Mouse (Mus musculus) neural tube, embryonic 15.5 days (tissue): ENCODE measurements at regions not wholly inside any gene's neighbourhood (a gene's known extent, or its start where the extent isn't known, plus 50 kb on each side); places are given as distances from the start of the nearest gene placed in this dataset.
A peak's percentile ranks its signal among the peaks of the same experiment; 100 is the strongest.

ENCODE experiments used
- ATAC-seq: fragments of 200-750 bp; cut with Nextera tagmentation; 2 replicates; pipeline ENCODE4 v1.8.0; 2017; ENCODE audit warnings: mild to moderate bottlenecking, moderate TSS enrichment, moderate library complexity; ENCODE audit not compliant: low FRiP score
- H3K27ac ChIP-seq: fragments of 300-500 bp; sonication (generic); replicated peaks from 2 replicates; pipeline ENCODE4 v1.5.1; 2015; ENCODE audit warnings: mild to moderate bottlenecking, inconsistent platforms
- H3K27me3 ChIP-seq: fragments of 300-500 bp; sonication (generic); replicated peaks from 2 replicates; pipeline ENCODE4 v1.6.1; 2015; ENCODE audit warnings: inconsistent platforms
- H3K36me3 ChIP-seq: fragments of 300-500 bp; sonication (generic); 2 replicates; pipeline ENCODE4 v1.6.1; 2015; ENCODE audit warnings: inconsistent platforms
- H3K4me1 ChIP-seq: fragments of 300-500 bp; sonication (generic); 2 replicates; pipeline ENCODE4 v1.6.1; 2015; ENCODE audit warnings: inconsistent platforms
- H3K4me2 ChIP-seq: fragments of 300-500 bp; sonication (generic); 2 replicates; pipeline ENCODE4 v1.6.1; 2015; ENCODE audit warnings: inconsistent platforms, mild to moderate bottlenecking, moderate library complexity
- H3K4me3 ChIP-seq: fragments of 300-500 bp; sonication (generic); replicated peaks from 2 replicates; pipeline ENCODE4 v1.5.1; 2015; ENCODE audit warnings: mild to moderate bottlenecking, inconsistent platforms
- H3K9ac ChIP-seq: fragments of 300-500 bp; sonication (generic); replicated peaks from 2 replicates; pipeline ENCODE4 v1.6.1; 2015; ENCODE audit warnings: mild to moderate bottlenecking, inconsistent platforms
- H3K9me3 ChIP-seq: fragments of 300-500 bp; sonication (generic); replicated peaks from 2 replicates; pipeline ENCODE4 v1.6.1; 2016; ENCODE audit warnings: inconsistent platforms
- WGBS: fragments of 180-500 bp; shearing (Covaris S2); methylation state at CpG from one replicate; pipeline ENCODE4 v1.1.7; 2015; ENCODE audit warnings: mixed read lengths; 5-methylcytosine and 5-hydroxymethylcytosine counted together

DNA sequence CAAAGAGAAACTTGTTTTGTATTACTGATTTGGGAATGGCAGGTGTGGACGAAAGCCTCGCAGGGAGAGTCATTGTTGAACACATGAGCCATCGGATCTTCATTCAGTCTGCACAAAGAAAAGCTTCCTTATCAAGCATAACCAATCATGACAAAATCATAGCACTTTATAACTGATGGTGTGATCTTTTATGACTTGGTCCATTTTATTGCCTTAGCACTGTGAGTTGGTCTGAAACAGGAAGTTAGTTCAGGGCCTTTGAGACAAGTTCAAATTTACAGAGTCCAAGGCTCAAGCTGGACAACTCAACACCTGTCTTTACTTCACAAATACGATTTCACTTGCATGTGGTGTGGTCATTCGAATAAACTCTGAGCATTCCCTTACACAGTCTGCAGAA lies 68.8 kb upstream of the Pax8 start:
- ATAC-seq: no peak
- 0 out of 2 replicates have a peak, but pooled peaks cover 6% of the 10 kb centered on the region for H3K4me1 ChIP-seq
- H3K9ac ChIP-seq: no peak overlapping the region
- no peaks in the 10 kb centered on the region for H3K9me3 ChIP-seq
- no peak overlapping the region for H3K4me2 ChIP-seq
- 86% methylated on average over 5 of the region's 5 CpGs for WGBS
- H3K4me3 ChIP-seq: no peak overlapping the region
- H3K36me3 ChIP-seq: no peaks in the 10 kb centered on the region
- no peak overlapping the region for H3K27ac ChIP-seq
- no peaks in the 10 kb centered on the region for H3K27me3 ChIP-seq

DNA sequence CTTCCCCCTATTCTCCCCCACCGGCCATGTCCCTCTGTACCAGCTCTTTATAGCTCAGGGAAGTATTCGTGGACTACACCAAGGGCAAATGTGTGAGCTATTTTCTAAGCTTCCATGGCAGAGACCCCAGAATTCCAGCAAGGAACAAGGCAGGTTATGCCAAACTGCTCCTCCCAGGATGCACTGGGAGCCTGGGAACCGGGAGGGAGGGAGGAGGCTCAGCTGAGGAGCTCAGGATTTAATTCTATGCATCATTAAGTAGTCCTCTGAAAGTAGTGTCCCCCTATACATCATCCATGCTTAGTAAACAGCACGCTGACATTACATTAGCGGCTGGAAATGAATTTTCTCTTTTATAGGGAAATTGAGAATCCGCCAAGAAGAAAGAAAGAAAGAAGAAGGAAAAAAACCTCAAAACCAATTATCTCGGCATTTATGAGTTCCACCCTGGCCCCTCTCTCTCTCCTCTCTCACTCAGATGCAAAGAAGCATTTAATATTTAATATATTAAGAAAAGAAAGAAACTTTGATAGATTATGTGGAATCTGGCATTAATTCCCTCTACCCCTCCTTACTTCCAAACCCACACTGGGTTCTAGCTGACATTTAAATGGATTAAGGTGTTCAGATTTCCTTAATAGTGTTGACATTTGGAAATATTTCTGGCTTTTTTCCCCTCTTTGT lies 63.6 kb upstream of the Pax8 start:
- H3K4me2 ChIP-seq: peak overlapping the region; percentile 25
- no peak overlapping the region for H3K4me3 ChIP-seq

DNA sequence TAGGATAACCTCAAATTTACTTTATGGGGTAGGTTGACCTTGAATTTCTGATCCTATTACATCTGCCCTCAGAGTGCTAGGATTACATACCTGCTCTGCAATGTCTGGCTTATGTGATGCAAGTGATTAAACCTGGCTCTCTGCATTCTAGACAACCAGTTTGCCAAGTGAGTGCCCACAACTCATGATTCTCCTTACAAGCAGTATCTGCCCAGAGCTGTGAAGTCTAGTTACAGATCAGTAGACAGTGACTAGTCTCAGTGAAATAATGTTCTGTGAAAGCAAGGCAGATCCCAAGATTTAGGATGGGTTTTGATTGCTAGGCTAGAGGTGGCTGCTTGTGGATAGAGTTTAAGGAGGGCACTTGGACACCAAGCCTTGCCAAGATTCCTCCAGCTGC lies 61.9 kb upstream of the Pax8 start:
- Histone ChIP-seq H3K36me3 (no peaks in the 10 kb centered on the region), H3K9me3 (no peaks in the 10 kb centered on the region), H3K4me3 (no peak overlapping the region), H3K27me3 (no peaks in the 10 kb centered on the region), H3K4me1 (peaks cover 18% of the 10 kb centered on the region; the same call in 1 of the 2 replicates), H3K27ac (no peak overlapping the region), H3K4me2 (no peak overlapping the region), H3K9ac (no peak overlapping the region)
- no peak for ATAC-seq

More for the DNA sequence above, 63.6 kb upstream of the Pax8 start:
- peak overlapping the region; percentile 63 for H3K27ac ChIP-seq
- WGBS: 23% methylated on average over 7 of the region's 7 CpGs
- no peaks in the 10 kb centered on the region for H3K27me3 ChIP-seq
- ATAC-seq: peak; percentile 87
- H3K36me3 ChIP-seq: no peaks in the 10 kb centered on the region
- no peaks in the 10 kb centered on the region for H3K9me3 ChIP-seq
- H3K4me1 ChIP-seq: peaks cover 18% of the 10 kb centered on the region; the same call in 1 of the 2 replicates
- H3K9ac ChIP-seq: no peak overlapping the region
